Mouse (Mus musculus) ES-E14 (cell line): ENCODE measurements around the gene Gm10153.

Experiments used
- CHD2 ChIP-seq: IDR thresholded peaks from 2 replicates; pipeline ENCODE4 v1.6.1; 2014; ENCODE audit warnings: mild to moderate bottlenecking, low read depth, low read length, inconsistent platforms
- HCFC1 ChIP-seq: IDR thresholded peaks from 2 replicates; pipeline ENCODE4 v1.6.1; 2012; ENCODE audit warnings: low read length, inconsistent platforms, borderline replicate concordance; ENCODE audit not compliant: insufficient read depth
- MAFK ChIP-seq: IDR thresholded peaks from 2 replicates; pipeline ENCODE4 v1.6.1; 2014; ENCODE audit warnings: mild to moderate bottlenecking, low read depth, low read length, inconsistent platforms; ENCODE audit not compliant: insufficient read depth
- ZC3H11A ChIP-seq: IDR thresholded peaks from 2 replicates; pipeline ENCODE4 v1.6.1; 2012; ENCODE audit warnings: low read depth, mild to moderate bottlenecking, inconsistent platforms, low read length, borderline replicate concordance
- ZNF384 ChIP-seq: IDR thresholded peaks from 2 replicates; pipeline ENCODE4 v1.6.1; 2012; ENCODE audit warnings: low read depth, low read length, inconsistent platforms

GRCm38 (mm10) chr7:142146033-142146432 is 44.2 kb downstream of the Gm10153 start:
- TF ChIP-seq ZC3H11A = peak; percentile 45; the same call in 1 of the 2 replicates
- TF ChIP-seq MAFK = no peak
- peak; percentile 87 for TF ChIP-seq ZNF384
- TF ChIP-seq CHD2 = no peak
- TF ChIP-seq HCFC1 = no peak
